Mouse (Mus musculus) lung, embryonic 14.5 days (tissue): Measurements from ENCODE around the gene Smc5. TPM values are rescaled to one million over a fixed set of nuclear protein-coding genes. Genes with fewer than 3 reads are reported as not detected.
A peak's percentile ranks its signal among the peaks of the same experiment; 100 is the strongest.

Source experiments
- ATAC-seq: fragments of 200-750 bp; cut with Nextera tagmentation; 2 replicates; pipeline ENCODE4 v1.8.0; 2017; ENCODE audit warnings: mild to moderate bottlenecking, moderate TSS enrichment, moderate library complexity; ENCODE audit not compliant: insufficient read depth
- DNase-seq: peaks from one replicate; pipeline ENCODE4 v3.0.0-alpha.2; 2015
- H3K27ac ChIP-seq: fragments of 300-500 bp; sonication (generic); 2 replicates; pipeline ENCODE4 v1.5.1; 2014; ENCODE audit warnings: low read depth, mild to moderate bottlenecking, moderate library complexity
- H3K27me3 ChIP-seq: fragments of 300-500 bp; sonication (generic); 2 replicates; pipeline ENCODE4 v1.6.1; 2014; ENCODE audit warnings: low read length, control low read depth; ENCODE audit not compliant: insufficient read depth
- H3K36me3 ChIP-seq: fragments of 300-500 bp; sonication (generic); 2 replicates; pipeline ENCODE4 v1.6.1; 2014; ENCODE audit warnings: control low read depth; ENCODE audit not compliant: insufficient read depth
- H3K4me1 ChIP-seq: fragments of 300-500 bp; sonication (generic); 2 replicates; pipeline ENCODE4 v1.6.1; 2014; ENCODE audit warnings: antibody characterized with exemption, control low read depth; ENCODE audit not compliant: insufficient read depth
- H3K4me2 ChIP-seq: fragments of 300-500 bp; sonication (generic); 2 replicates; pipeline ENCODE4 v1.6.1; 2014; ENCODE audit warnings: mild to moderate bottlenecking
- H3K4me3 ChIP-seq: fragments of 300-500 bp; sonication (generic); 2 replicates; pipeline ENCODE4 v1.5.1; 2014; ENCODE audit warnings: low read depth, low read length
- H3K9ac ChIP-seq: fragments of 300-500 bp; sonication (generic); 2 replicates; pipeline ENCODE4 v1.6.1; 2014
- H3K9me3 ChIP-seq: fragments of 300-500 bp; sonication (generic); 2 replicates; pipeline ENCODE4 v1.6.1; 2016; ENCODE audit warnings: low read depth, low read length, control low read depth
- CTCF ChIP-seq: IDR thresholded peaks from 2 replicates; pipeline ENCODE4 v1.5.1; 2016; ENCODE audit warnings: antibody characterized with exemption, low read depth
- WGBS: fragments of 180-500 bp; shearing (Covaris S2); extraction: QIAGEN DNeasy Blood & Tissue Kit; methylation state at CpG from one replicate; pipeline ENCODE4 v1.1.7; 2014; 5-methylcytosine and 5-hydroxymethylcytosine counted together
- polyA plus RNA-seq: library from polyadenylated mRNA; unstranded; fragments of >200 nt; fragmentation: Nextera tagmentation; extraction: Ambion mirVana; gene quantifications from 2 replicates; pipeline ENCODE4 v1.2.1, GENCODE M21; 2014

Smc5 gene
- polyA plus RNA-seq, 1 experiment from 2014 or later, result 38.9 TPM

DNA sequence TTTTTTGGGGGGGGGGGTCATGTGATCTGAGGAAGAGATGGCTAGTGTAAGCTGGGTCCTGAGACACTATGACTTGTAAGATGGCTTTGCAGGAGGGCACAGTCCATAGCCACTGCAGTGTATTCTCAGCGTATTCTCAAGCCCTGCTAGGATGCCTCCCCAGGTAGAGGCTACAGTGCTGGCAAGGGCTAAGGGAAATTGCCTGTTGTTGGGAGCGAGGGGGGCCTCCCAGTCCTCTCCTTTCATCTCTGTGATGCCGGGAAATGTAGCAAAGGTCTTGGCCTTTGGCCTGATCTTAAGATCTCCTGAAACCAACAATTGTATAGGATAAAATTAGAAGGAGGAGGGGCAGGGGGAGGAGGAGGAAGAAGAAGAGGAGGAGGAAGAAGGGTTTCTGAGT is 110.3 kb downstream of the Smc5 start:
- no peak for DNase-seq
- Histone ChIP-seq H3K9ac (no peak overlapping the region), H3K27ac (no peak overlapping the region), H3K4me2 (no peak overlapping the region), H3K36me3 (no peaks in the 10 kb centered on the region), H3K9me3 (no peaks in the 10 kb centered on the region), H3K27me3 (no peaks in the 10 kb centered on the region), H3K4me1 (no peaks in the 10 kb centered on the region), H3K4me3 (no peak overlapping the region)
- WGBS, result 47% methylated on average over 3 of the region's 3 CpGs
- no peak for ATAC-seq
- no peak for TF ChIP-seq CTCF

DNA sequence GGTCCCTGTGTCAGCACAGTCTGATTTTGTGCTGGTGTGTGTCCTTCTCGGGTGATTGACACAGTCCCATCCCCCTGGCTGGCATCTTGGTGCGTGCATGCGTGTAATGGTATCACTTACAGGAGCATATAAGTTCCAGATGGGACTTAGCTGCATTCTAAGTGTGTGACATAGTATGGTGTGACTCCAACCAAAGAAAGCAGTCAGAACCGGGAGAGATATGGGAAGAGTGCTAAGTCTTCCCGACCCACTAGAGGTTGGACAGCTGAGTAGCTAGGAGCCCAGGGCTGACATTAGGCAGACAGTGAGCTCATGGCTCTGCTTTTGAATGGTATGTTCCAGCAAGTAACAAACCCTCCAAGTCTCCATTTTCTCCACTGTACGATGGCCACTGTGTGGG is 110.8 kb downstream of the Smc5 start:
- H3K27me3 ChIP-seq, result no peaks in the 10 kb centered on the region
- H3K36me3 ChIP-seq, result no peaks in the 10 kb centered on the region
- H3K9me3 ChIP-seq, result no peaks in the 10 kb centered on the region
- no peak overlapping the region for H3K27ac ChIP-seq
- no peaks in the 10 kb centered on the region for H3K4me1 ChIP-seq
- no peak for DNase-seq
- no peak for ATAC-seq
- 79% methylated on average over 6 of the region's 6 CpGs for WGBS
- TF ChIP-seq CTCF, result no peak
- no peak overlapping the region for H3K4me3 ChIP-seq
- H3K9ac ChIP-seq, result no peak overlapping the region
- no peak overlapping the region for H3K4me2 ChIP-seq

DNA sequence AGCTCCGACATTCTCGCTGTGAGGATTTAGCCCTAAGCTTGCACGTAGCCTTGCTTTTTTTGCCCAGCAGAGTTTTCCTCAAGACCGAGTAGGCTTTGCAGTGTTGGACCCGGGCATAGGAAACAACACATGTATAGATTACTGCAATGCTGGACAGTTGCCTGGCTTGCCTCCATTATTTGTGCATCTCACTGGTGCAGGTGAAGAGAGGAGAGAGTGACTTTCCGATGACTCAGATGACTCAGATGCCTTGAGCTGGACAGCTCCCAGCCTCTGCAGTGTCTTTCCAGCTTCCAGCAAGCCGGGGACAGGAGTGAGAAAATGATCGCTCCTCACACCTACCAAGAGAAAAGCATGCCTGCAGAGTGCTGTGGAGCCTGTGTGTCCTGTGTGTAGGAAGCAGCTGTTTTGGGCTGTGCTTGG is 111.3 kb downstream of the Smc5 start:
- no peaks in the 10 kb centered on the region for H3K4me1 ChIP-seq
- H3K9me3 ChIP-seq, result no peaks in the 10 kb centered on the region
- H3K27ac ChIP-seq, result no peak overlapping the region
- no peaks in the 10 kb centered on the region for H3K36me3 ChIP-seq
- no peak overlapping the region for H3K4me3 ChIP-seq
- ATAC-seq (peak; percentile 38; the same call in 1 of the 2 replicates), DNase-seq (peak; percentile 36)
- 25% methylated on average over 8 of the region's 8 CpGs for WGBS
- no peak overlapping the region for H3K9ac ChIP-seq
- TF ChIP-seq CTCF, result no peak
- no peaks in the 10 kb centered on the region for H3K27me3 ChIP-seq
- H3K4me2 ChIP-seq, result no peak overlapping the region

- DNase-seq, result no peak
- H3K9ac ChIP-seq, result no peak overlapping the region
- H3K4me2 ChIP-seq, result no peak overlapping the region
- no peaks in the 10 kb centered on the region for H3K4me1 ChIP-seq
- no peaks in the 10 kb centered on the region for H3K9me3 ChIP-seq
- no peak overlapping the region for H3K4me3 ChIP-seq
- no peaks in the 10 kb centered on the region for H3K27me3 ChIP-seq
- TF ChIP-seq CTCF, result no peak
- ATAC-seq, result no peak
- whole genome bisulfite sequencing, result 60% methylated on average over 10 of the region's 10 CpGs
- H3K36me3 ChIP-seq, result no peaks in the 10 kb centered on the region
- H3K27ac ChIP-seq, result no peak overlapping the region
Measured at GRCm38 (mm10) chr19:23159780-23160395, 113.8 kb downstream of the Smc5 start.

Other genes with a start within 250 kb of the Smc5 start
- gene Klf9, start 132.7 kb downstream of the Smc5 start, polyA plus RNA-seq, result 2.0 and 2.3 TPM in 2 replicates
- 3.1 and 3.8 TPM in 2 replicates for gene Mamdc2, start 174.5 kb upstream of the Smc5 start, polyA plus RNA-seq